Mouse (Mus musculus): Measurements from ENCODE around the gene Dpp7. TPM values are rescaled to one million over a fixed set of nuclear protein-coding genes. Genes with fewer than 3 reads are reported as not detected.

Gene Dpp7
- 10 to 100 TPM; 21.7 to 25.4 TPM for polyA plus RNA-seq (2017; shearing (Covaris generic))

GRCm38 (mm10) chr2:25356208-25357079 lies at the start of gene Dpp7:
TSS of gene Dpp7 (minus strand) at chr2:25356359.

DNA sequence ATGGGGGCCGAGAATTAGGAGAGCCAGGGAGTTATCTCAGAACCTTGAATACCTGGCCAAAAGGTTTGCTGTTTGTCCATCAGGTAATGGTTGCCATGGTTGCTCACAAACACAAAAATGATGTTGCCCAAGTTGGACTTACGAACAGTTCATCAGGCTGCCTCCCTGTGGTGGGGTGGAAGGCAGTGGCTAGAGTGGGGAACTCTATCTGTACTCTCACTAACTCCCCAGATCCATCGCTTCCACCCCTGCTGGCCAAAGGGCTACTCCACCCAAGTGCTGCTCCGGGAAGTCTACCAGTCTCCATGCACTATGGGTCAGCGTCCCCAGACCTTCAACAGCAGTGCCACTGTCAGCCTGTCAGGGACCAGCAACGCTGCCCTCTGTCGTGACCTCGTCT lies 42.9 kb upstream of the Dpp7 start, which contains the start of gene Npdc1:
TSS of gene Npdc1 (plus strand) at position 301 of the 400 bp plus-strand sequence.

GRCm38 (mm10) chr2:25395721-25396596 lies 39.8 kb upstream of the Dpp7 start, which contains the start of gene Entpd2:
TSS of gene Entpd2 (plus strand) at chr2:25395874.

DNA sequence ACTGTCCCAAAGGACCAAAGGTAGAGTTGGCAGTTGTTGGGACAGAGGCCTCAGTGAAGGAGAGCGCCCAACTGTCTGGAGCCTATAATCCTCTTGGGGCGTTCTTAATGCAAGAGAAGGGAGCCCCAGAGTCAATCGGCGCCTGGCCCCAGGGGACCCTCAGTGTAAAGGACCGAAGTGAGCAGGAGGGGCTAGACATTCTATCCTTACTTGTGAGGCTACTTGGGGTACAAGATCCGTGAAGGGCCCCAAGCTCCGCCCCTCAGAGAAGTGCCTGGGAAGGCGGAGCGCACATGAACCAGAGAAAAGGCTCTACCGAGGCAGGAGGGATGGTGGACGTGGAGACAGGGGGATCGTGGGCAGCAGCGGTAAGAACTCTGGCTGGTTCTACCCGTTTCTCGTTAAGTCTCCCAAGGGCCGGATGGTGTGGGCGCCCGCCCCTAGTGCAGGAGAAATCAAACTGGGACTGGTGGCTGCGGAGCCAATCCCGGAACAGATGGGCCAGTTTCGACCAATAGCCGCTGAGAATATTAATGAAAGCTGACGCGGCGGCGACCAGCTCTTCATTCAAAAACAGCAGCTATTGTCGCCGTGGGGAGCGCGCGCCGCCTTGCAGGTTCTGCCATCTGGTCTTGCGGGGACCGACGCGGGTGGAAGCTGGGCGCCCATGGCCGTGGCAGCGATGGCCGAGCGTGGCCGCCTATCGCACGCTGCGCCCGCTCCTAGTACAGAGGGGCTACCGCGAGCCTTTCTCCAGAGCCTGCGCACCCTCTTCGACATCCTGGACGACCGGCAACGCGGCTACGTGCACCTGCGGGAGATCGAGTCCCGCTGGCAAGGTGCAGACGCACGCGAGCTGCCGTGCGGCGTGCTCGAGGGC lies 15.8 kb upstream of the Dpp7 start, which contains the start of gene Sapcd2:
TSS of gene Sapcd2 (plus strand) at position 558 of the 880 bp plus-strand sequence.

GRCm38 (mm10) chr2:25365091-25365761 lies 9.1 kb upstream of the Dpp7 start, which contains the start of gene Uap1l1:
TSS of gene Uap1l1 (minus strand) at chr2:25365682.

DNA sequence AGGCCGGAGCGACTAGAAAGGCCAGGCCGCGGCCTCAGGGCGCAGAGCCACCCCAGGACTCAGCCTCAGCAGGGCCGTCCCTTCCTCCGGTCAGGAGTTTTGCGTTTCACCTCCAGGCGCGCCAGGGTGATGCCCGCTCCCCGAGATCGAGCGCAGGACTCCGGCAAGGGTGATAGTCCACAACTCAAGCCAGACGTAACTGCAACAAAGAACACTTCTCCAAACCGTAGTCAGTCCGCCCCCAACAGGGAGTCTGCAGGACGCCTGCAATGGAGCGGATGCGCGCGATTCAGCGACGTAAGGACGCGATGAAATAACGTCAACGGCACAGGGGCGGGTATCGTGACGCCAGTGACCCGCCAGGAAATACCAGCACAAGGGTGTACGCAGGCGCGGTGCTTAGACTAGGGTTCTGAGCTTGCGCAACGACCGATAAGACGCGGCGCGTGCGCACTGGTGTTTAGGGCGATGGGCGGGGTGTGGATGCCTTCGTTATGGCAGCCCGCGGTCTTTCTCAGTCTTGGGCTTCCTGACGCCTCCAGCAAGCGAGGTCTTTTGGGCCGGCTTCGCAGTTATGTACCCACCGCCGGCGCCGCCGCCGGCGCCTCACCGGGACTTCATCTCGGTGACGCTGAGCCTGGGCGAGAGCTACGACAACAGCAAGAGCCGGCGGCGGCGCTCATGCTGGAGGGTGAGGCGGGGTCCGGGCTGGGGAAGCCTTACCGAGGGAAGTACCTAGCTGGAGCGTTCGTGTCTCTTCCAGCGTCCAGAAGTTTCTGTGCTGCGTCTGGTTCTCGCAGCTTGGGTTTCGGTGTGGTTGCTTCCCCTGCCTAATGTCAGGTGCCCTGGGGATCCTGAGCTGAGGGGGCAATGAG lies 23.6 kb downstream of the Dpp7 start, which contains the start of gene Man1b1:
TSS of gene Man1b1 (plus strand) at position 53 of the 875 bp plus-strand sequence.

DNA sequence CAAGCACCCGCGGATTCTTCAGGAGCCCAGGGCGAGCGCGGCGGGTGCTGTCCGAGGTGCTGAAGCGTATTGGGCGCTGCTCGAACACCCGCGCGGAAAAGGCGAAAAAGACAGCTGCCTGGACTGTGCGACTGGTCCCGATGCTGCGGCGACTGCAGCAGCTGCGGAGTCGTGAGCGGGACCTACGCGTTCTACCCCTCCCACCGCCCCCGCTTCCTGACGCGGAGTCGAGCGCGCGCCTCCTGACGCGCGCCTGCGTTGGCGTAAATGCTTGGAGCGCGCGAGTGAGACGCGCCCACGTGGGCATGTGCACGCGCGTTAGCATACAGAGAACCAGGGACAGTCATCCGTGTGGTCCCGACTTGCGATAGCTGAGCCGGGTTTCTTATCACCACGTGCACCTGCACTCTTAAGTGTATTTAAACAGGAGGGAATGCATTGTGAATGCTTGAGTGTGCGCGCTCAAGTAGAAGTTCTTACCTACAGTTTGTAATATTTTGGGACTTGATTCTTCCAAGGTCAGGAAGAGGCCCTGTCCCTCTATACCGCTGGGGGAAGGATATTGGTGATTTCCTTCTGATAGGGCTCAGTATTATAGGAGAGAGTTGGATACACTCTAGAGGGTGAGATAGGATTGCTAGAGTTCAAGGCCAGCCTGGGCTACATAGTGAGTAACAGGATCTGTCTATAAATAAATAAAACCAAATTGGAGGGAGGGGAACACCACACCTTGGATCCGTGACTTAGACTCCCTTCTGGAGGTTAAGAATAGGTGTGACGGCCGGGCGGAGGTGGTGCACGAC lies 37.0 kb downstream of the Dpp7 start, which contains the start of gene Grin1:
TSS of gene Grin1 (minus strand) at position 217 of the 803 bp plus-strand sequence.

Other genes with a start within 250 kb of the Dpp7 start
- gene Nrarp, start 175.6 kb downstream of the Dpp7 start, polyA plus RNA-seq (2017; shearing (Covaris generic)) = 1 to 10 TPM; 4.9 to 8.7 TPM
- gene Tor4a, start 159.5 kb downstream of the Dpp7 start, polyA plus RNA-seq (2017; shearing (Covaris generic)) = 100 to 1,000 TPM; 105 to 119 TPM
- gene Nelfb, start 144.9 kb downstream of the Dpp7 start, polyA plus RNA-seq (2017; shearing (Covaris generic)) = 100 to 1,000 TPM; 141 to 186 TPM
- gene Stpg3, start 141.7 kb downstream of the Dpp7 start, polyA plus RNA-seq (2017; shearing (Covaris generic)) = 1 to 10 TPM in 1 of 2 experiments, under 1 TPM in 1; 0.29 to 1.4 TPM
- gene Fam166a, start 137.6 kb downstream of the Dpp7 start, polyA plus RNA-seq (2017; shearing (Covaris generic)) = under 1 TPM; 0.27 to 0.54 TPM
- 100 to 1,000 TPM; 172 to 185 TPM for gene Tubb4b, start 131.7 kb downstream of the Dpp7 start, polyA plus RNA-seq (2017; shearing (Covaris generic))
- not detected for gene Slc34a3, start 122.0 kb downstream of the Dpp7 start, polyA plus RNA-seq (2017; shearing (Covaris generic))
- not detected for gene Rnf224, start 119.6 kb downstream of the Dpp7 start, polyA plus RNA-seq (2017; shearing (Covaris generic))
- gene Rnf208, start 114.1 kb downstream of the Dpp7 start, polyA plus RNA-seq (2017; shearing (Covaris generic)) = 1 to 10 TPM; 1.2 to 2.0 TPM
- not detected for gene Cysrt1, start 113.9 kb downstream of the Dpp7 start, polyA plus RNA-seq (2017; shearing (Covaris generic))
- 10 to 100 TPM in 1 of 2 experiments, 1 to 10 TPM in 1; 6.2 to 11.9 TPM for gene AL732309.1, start 109.5 kb downstream of the Dpp7 start, polyA plus RNA-seq (2017; shearing (Covaris generic))
- 10 to 100 TPM; 20.6 to 22.0 TPM for gene Tmem203, start 100.9 kb downstream of the Dpp7 start, polyA plus RNA-seq (2017; shearing (Covaris generic))
- gene Tprn, start 93.7 kb downstream of the Dpp7 start, polyA plus RNA-seq (2017; shearing (Covaris generic)) = 10 to 100 TPM; 17.1 to 22.4 TPM
- gene Ssna1, start 83.9 kb downstream of the Dpp7 start, polyA plus RNA-seq (2017; shearing (Covaris generic)) = 100 to 1,000 TPM; 117 to 137 TPM
- gene Anapc2, start 83.9 kb downstream of the Dpp7 start, polyA plus RNA-seq (2017; shearing (Covaris generic)) = 100 to 1,000 TPM in 1 of 2 experiments, 10 to 100 TPM in 1; 94.3 to 117 TPM
- gene Tmem210, start 68.2 kb downstream of the Dpp7 start, polyA plus RNA-seq (2017; shearing (Covaris generic)) = not detected
- 1 to 10 TPM in 1 of 2 experiments, not detected in 1; 4.0 TPM for gene Lrrc26, start 66.4 kb downstream of the Dpp7 start, polyA plus RNA-seq (2017; shearing (Covaris generic))
- gene Grin1, start 37.2 kb downstream of the Dpp7 start, polyA plus RNA-seq (2017; shearing (Covaris generic)) = under 1 TPM; 0.41 to 0.78 TPM
- gene Man1b1, start 24.0 kb downstream of the Dpp7 start, polyA plus RNA-seq (2017; shearing (Covaris generic)) = 10 to 100 TPM; 21.9 to 32.4 TPM
- gene Uap1l1, start 9.3 kb upstream of the Dpp7 start, polyA plus RNA-seq (2017; shearing (Covaris generic)) = 10 to 100 TPM; 30.5 to 53.8 TPM
- gene Sapcd2, start 16.0 kb upstream of the Dpp7 start, polyA plus RNA-seq (2017; shearing (Covaris generic)) = under 1 TPM in 1 of 2 experiments, not detected in 1; 0.40 TPM
- under 1 TPM in 1 of 2 experiments, not detected in 1; 0.40 TPM for gene Entpd2, start 39.5 kb upstream of the Dpp7 start, polyA plus RNA-seq (2017; shearing (Covaris generic))
- gene Npdc1, start 43.0 kb upstream of the Dpp7 start, polyA plus RNA-seq (2017; shearing (Covaris generic)) = 1 to 10 TPM; 4.3 to 6.2 TPM
- 10 to 100 TPM in 1 of 2 experiments, 1 to 10 TPM in 1; 8.5 to 21.4 TPM for gene Fut7, start 66.9 kb upstream of the Dpp7 start, polyA plus RNA-seq (2017; shearing (Covaris generic))
- 10 to 100 TPM; 62.8 to 67.6 TPM for gene Abca2, start 72.3 kb upstream of the Dpp7 start, polyA plus RNA-seq (2017; shearing (Covaris generic))
- gene Clic3, start 100.5 kb upstream of the Dpp7 start, polyA plus RNA-seq (2017; shearing (Covaris generic)) = 1 to 10 TPM; 3.4 to 4.3 TPM
- 100 to 1,000 TPM in 1 of 2 experiments, 10 to 100 TPM in 1; 95.5 to 104 TPM for gene Paxx, start 104.7 kb upstream of the Dpp7 start, polyA plus RNA-seq (2017; shearing (Covaris generic))
- gene Ptgds, start 113.7 kb upstream of the Dpp7 start, polyA plus RNA-seq (2017; shearing (Covaris generic)) = under 1 TPM in 1 of 2 experiments, not detected in 1; 0.37 TPM
- not detected for gene Lcn12, start 137.6 kb upstream of the Dpp7 start, polyA plus RNA-seq (2017; shearing (Covaris generic))
- 100 to 1,000 TPM; 107 to 134 TPM for gene Fbxw5, start 144.4 kb upstream of the Dpp7 start, polyA plus RNA-seq (2017; shearing (Covaris generic))
- 1 to 10 TPM; 7.5 to 9.3 TPM for gene C8g, start 145.4 kb upstream of the Dpp7 start, polyA plus RNA-seq (2017; shearing (Covaris generic))
- 10 to 100 TPM; 82.2 to 87.8 TPM for gene Traf2, start 190.6 kb upstream of the Dpp7 start, polyA plus RNA-seq (2017; shearing (Covaris generic))
- 100 to 1,000 TPM; 335 to 382 TPM for gene Edf1, start 201.5 kb upstream of the Dpp7 start, polyA plus RNA-seq (2017; shearing (Covaris generic))
- gene Mamdc4, start 218.5 kb upstream of the Dpp7 start, polyA plus RNA-seq (2017; shearing (Covaris generic)) = 1 to 10 TPM in 1 of 2 experiments, under 1 TPM in 1; 0.58 to 1.6 TPM
- 10 to 100 TPM; 53.8 to 59.8 TPM for gene Phpt1, start 218.9 kb upstream of the Dpp7 start, polyA plus RNA-seq (2017; shearing (Covaris generic))
- gene Ajm1, start 225.4 kb upstream of the Dpp7 start, polyA plus RNA-seq (2017; shearing (Covaris generic)) = 1 to 10 TPM in 1 of 2 experiments, under 1 TPM in 1; 0.93 to 1.2 TPM

All from inflammation-experienced regulatory T-cells (primary cell).